Mouse (Mus musculus) stomach, postnatal 0 days (tissue): ENCODE measurements at regions not wholly inside any gene's neighbourhood (a gene's known extent, or its start where the extent isn't known, plus 50 kb on each side); places are given as distances from the start of the nearest gene placed in this dataset.

Source experiments
- CTCF ChIP-seq: IDR thresholded peaks from 2 replicates; pipeline ENCODE4 v1.5.1; 2016; ENCODE audit warnings: antibody characterized with exemption, low read depth, mild to moderate bottlenecking, moderate library complexity
- EP300 ChIP-seq: optimal IDR thresholded peaks from 2 replicates; pipeline ENCODE3; 2016; ENCODE audit warnings: antibody characterized with exemption

DNA sequence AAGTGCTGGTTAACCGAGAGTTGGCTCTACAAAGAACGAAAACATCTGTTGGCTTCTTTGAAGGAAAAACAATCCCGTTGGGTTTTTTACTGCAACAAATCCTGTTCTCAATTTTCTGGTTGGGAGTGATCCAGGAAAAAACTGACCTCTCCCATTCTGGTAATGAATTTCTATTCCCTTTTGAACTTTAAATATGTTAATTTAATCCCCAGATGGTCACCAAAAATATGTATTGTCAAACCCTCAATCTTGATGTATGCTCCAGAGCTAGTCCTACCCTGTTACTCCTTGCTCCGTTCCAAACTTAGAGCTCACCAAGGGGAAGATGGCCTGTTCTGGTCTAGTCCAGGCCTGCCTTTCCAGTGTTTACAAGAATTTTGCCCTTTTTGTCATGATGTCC lies 66.5 kb upstream of the Pik3r1 start:
- TF ChIP-seq EP300 (no peak), CTCF (no peak)
